Mouse (Mus musculus) brain, adult 2 months (tissue): ENCODE data around the gene Rnase2b.

Experiments used
- DNase-seq: peaks from one replicate; pipeline ENCODE4 v3.0.0; 2011; ENCODE audit warnings: low read depth, low spot score

Rnase2b gene

DNA sequence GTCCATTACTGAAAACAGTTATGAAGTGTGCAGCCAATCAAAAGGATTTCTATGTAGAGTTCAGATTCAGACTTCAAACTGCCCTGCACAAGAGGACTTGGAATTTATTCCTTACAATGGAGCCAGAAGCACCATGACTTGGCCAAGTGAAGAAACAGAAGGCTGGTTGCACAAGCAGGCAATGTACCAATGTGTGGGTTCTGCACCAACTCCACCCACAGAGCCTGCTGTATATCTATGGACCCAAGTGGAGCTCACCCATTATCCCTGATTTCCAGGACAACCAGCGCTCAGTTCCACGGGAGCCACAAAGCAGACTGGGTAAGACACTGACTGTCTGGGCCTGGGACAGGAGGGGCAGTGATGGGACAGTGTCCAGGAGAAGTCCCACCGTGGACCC is at the start of gene Rnase2b:
Gene Rnase2b, plus strand, starts transcription at position 285 of the 400 bp plus-strand sequence.
- DNase-seq, result peak; percentile 21

GRCm38 (mm10) chr14:51113476-51113875 is 48.6 kb upstream of the Rnase2b start:
- DNase-seq, result no peak

GRCm38 (mm10) chr14:51113916-51114560 is 48.0 kb upstream of the Rnase2b start, which contains the start of gene Eddm3b:
Gene Eddm3b (plus strand): TSS chr14:51114426.
- DNase-seq, result no peak

GRCm38 (mm10) chr14:51125684-51126083 is 36.4 kb upstream of the Rnase2b start:
- no peak for DNase-seq

GRCm38 (mm10) chr14:51127648-51128258 is 34.3 kb upstream of the Rnase2b start:
- DNase-seq, result no peak

GRCm38 (mm10) chr14:51128775-51129623 is 33.1 kb upstream of the Rnase2b start:
- DNase-seq, result no peak

DNA sequence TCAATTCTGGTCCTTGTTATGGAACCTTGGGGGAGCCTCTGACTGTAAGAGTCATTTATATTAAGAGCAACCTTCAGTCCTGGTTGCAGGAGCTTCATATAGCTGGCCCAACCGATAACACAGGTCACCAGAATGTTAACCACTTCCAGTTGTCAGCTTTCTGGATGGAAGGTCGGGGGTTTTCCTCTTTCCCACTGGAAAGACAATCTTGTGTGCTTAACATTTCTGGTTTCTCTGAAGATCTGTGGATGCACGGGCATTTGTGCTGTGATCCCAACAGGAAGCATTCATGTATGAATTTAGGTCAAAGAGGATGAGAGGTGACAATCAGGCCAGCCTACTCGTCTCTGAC is 32.5 kb upstream of the Rnase2b start:
- no peak for DNase-seq

- no peak for DNase-seq
Measured at GRCm38 (mm10) chr14:51130315-51130940, 31.6 kb upstream of the Rnase2b start.

- no peak for DNase-seq
Measured at GRCm38 (mm10) chr14:51131086-51131815, 30.8 kb upstream of the Rnase2b start.

DNA sequence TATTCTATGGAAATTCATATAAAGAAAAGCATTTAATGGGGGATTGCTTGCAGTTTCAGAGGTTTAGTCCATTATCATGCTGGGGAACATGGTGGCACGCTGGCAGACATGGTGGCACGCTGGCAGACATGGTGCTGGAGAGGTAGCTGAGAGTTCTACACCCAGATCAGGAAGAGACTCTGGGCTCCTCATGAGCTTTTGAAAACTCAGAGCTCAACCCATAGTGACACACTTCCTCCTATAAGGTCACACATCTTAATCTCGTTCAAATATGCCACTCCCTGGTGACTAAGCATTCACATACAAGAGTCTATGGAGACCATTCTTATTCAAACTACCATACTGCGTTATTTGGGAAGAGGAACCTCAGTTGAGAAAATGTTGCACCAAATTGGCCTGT is 29.7 kb upstream of the Rnase2b start:
- no peak for DNase-seq

GRCm38 (mm10) chr14:51140342-51140741 is 21.7 kb upstream of the Rnase2b start:
- peak; percentile 70 for DNase-seq

GRCm38 (mm10) chr14:51142119-51142518 is 19.9 kb upstream of the Rnase2b start:
- DNase-seq, result no peak

DNA sequence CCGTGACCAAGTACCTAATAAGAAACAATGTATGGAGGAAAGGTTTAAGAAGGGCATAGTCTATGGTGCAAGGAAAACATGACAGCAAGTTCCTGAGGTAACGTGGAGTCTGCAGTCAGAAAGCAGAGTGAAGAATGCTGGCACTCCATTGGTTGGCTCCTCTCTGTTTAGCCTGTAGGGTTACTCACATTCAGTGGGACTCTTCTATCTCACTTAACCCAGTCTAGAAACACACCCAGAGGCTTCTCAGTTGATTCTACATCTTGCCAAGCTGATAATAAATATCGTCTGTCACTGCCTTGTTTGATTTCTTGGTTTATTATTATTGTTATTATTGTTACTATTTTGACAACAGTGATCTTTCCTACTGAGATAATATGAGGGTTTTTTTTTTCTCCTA is 19.5 kb upstream of the Rnase2b start:
- no peak for DNase-seq

GRCm38 (mm10) chr14:51143287-51143686 is 18.8 kb upstream of the Rnase2b start:
- peak; percentile 88 for DNase-seq

GRCm38 (mm10) chr14:51143937-51144336 is 18.1 kb upstream of the Rnase2b start:
- no peak for DNase-seq

DNA sequence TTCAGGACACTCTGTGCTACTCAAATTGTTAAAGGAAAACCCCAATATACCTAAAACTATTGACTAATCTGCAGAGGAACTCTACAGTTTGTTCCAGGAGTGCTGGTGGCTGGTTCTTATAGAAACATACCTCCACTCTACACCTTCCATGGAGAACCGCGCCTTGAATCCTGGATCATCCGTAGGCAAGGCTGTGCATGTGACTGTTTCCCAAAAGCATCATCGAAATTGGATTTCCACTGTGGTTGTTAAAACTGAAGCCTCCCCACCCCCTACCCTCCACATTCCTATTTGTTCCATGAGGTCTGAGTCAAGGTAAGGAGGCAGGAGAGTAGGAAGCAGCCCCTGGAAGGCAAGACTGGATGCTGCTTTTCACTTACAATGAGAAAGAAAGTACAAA is 17.6 kb upstream of the Rnase2b start:
- DNase-seq, result no peak

DNA sequence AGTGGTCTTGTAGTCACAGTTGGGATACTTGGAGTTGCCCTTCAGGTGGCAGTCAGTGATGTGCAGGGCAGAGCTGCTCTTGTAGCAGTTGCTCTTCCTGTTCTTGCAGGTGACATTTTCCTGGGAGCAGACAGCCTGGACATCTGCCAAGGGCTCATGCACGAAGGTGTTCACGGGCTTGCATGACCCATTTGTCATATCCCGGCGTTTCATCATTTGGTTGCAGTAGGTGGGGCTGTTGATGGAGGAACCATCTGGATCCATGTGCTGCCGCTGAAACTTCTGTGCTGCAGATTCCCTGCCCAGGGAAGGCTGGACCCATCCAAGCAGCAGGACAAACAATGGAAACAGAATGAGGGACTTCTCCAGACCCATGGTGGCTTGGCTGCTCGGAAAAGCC is 16.5 kb upstream of the Rnase2b start:
- peak; percentile 41 for DNase-seq

GRCm38 (mm10) chr14:51146685-51147084 is 15.4 kb upstream of the Rnase2b start, which contains the start of gene Rnase1:
Gene Rnase1 (minus strand): TSS chr14:51146785.
- DNase-seq, result no peak

DNA sequence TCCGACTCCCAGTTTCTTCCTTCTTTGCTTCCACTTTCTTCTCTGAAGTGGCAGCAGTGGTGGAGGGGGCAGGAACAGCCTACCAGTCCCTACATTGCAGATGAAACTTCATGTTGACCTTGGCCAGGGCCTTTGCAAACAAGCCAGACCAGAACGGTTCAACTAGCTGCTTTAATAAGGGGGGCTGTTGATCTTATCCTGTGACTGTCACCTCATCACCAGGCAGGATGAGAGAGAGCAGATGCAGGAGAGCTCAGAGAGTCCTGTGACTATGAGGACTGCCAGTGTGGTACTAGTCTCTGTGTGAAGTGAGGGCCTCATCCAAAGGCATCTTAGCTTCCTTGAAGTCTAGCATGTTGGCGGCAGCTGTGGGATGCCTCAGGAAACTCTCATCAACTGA is 14.1 kb upstream of the Rnase2b start:
- DNase-seq, result no peak

- no peak for DNase-seq
Measured at GRCm38 (mm10) chr14:51149164-51149563, 12.9 kb upstream of the Rnase2b start.

DNA sequence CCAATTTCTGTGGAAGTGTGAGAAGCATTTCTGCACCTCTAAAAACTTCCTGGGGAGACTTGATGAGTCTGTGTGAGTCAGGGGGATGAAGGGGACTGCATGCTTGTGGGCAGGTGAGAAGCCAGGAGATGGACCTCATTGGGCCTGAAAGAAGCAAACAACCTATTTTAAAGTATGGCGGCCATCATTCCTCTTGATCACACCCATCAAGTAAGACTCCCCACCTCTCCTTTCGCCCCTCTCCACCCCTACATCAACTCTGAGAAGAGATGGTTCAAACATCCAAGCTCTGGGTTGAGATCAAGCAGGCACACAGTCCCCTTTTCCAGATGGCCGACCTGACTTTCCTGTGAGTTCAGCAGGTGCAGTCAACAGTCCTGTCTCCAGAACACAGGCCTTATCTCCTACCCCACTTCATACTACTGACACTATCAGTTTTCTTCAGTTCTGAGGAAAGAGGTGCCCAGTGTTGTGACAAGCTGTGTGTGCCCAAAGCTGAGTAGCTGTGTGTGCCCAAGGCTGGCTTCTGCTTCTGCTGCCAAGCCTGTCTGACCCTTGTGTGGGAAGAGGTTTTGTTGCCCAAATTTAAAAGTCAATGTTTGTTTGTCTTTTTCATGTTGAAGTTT is 11.7 kb upstream of the Rnase2b start:
- DNase-seq, result no peak
